Mouse (Mus musculus): ENCODE results near the gene Sgsm2. TPM values are rescaled to one million over a fixed set of nuclear protein-coding genes. Genes with fewer than 3 reads are reported as not detected.
"Not testable (repeated sequence)": the region's sequence is repeated elsewhere in the genome, so short reads cannot be mapped to it uniquely, and the experiment has no call there.

Sgsm2 gene
- polyA plus RNA-seq, 1 experiment from 2014 or later, result 29.9 TPM

- no peak for ATAC-seq (ENCODE audit: low FRiP score, low read depth)
- peaks cover 24% of the 10 kb centered on the region for H3K36me3 ChIP-seq
- H3K27ac ChIP-seq (replicated peaks), result no peak overlapping the region
- no peaks in the 10 kb centered on the region for H3K27me3 ChIP-seq
- H3K4me3 ChIP-seq, result no peak overlapping the region
- H3K4me1 ChIP-seq (replicated peaks), result no peaks in the 10 kb centered on the region
- H3K4me2 ChIP-seq, result no peak overlapping the region
- no peak overlapping the region for H3K9ac ChIP-seq
- no peaks in the 10 kb centered on the region for H3K9me3 ChIP-seq
Observed at GRCm38 (mm10) chr11:74815795-74816194, 81.1 kb downstream of the Sgsm2 start.

GRCm38 (mm10) chr11:74811538-74811937 is 85.3 kb downstream of the Sgsm2 start:
- H3K4me1 ChIP-seq (replicated peaks), result no peaks in the 10 kb centered on the region
- H3K27ac ChIP-seq (replicated peaks), result no peak overlapping the region
- H3K36me3 ChIP-seq, result peaks cover 20% of the 10 kb centered on the region
- no peaks in the 10 kb centered on the region for H3K27me3 ChIP-seq
- no peak overlapping the region for H3K4me2 ChIP-seq
- WGBS, result 52% methylated on average over 5 of the region's 5 CpGs
- no peaks in the 10 kb centered on the region for H3K9me3 ChIP-seq
- H3K9ac ChIP-seq, result no peak overlapping the region
- H3K4me3 ChIP-seq, result no peak overlapping the region
- no peak for ATAC-seq (ENCODE audit: low FRiP score, low read depth)

GRCm38 (mm10) chr11:74811027-74811426 is 85.8 kb downstream of the Sgsm2 start:
- H3K9ac ChIP-seq; ATAC-seq (ENCODE audit: low FRiP score, low read depth); H3K4me1 ChIP-seq (replicated peaks); H3K27ac ChIP-seq (replicated peaks); H3K4me3 ChIP-seq; H3K9me3 ChIP-seq; H3K4me2 ChIP-seq; H3K27me3 ChIP-seq: not testable (repeated sequence)
- peaks cover 25% of the 10 kb centered on the region for H3K36me3 ChIP-seq
- 48% methylated on average over 3 of the region's 3 CpGs for WGBS

GRCm38 (mm10) chr11:74810134-74810533 is 86.7 kb downstream of the Sgsm2 start:
- Histone ChIP-seq H3K4me2 (no peak overlapping the region), H3K9me3 (no peaks in the 10 kb centered on the region)

GRCm38 (mm10) chr11:74808251-74808853 is 88.5 kb downstream of the Sgsm2 start:
- H3K27me3 ChIP-seq, result no peaks in the 10 kb centered on the region
- H3K27ac ChIP-seq (replicated peaks), result no peak overlapping the region
- WGBS, result 92% methylated on average over 6 of the region's 6 CpGs
- no peaks in the 10 kb centered on the region for H3K9me3 ChIP-seq
- H3K36me3 ChIP-seq, result peaks cover 44% of the 10 kb centered on the region
- no peak overlapping the region for H3K4me2 ChIP-seq
- ATAC-seq (ENCODE audit: low FRiP score, low read depth), result no peak
- H3K9ac ChIP-seq, result no peak overlapping the region
- no peak overlapping the region for H3K4me3 ChIP-seq
- H3K4me1 ChIP-seq (replicated peaks), result no peaks in the 10 kb centered on the region

More at GRCm38 (mm10) chr11:74810134-74810533, 86.7 kb downstream of the Sgsm2 start:
- no peak overlapping the region for H3K4me3 ChIP-seq
- H3K36me3 ChIP-seq, result peaks cover 31% of the 10 kb centered on the region
- H3K9ac ChIP-seq, result no peak overlapping the region
- H3K27me3 ChIP-seq, result no peaks in the 10 kb centered on the region
- no peak for ATAC-seq (ENCODE audit: low FRiP score, low read depth)
- H3K4me1 ChIP-seq (replicated peaks), result no peaks in the 10 kb centered on the region
- no peak overlapping the region for H3K27ac ChIP-seq (replicated peaks)

- H3K4me2 ChIP-seq, result no peak overlapping the region
- WGBS, result 90% methylated on average over 6 of the region's 6 CpGs
- H3K27ac ChIP-seq (replicated peaks), result no peak overlapping the region
- H3K27me3 ChIP-seq, result no peaks in the 10 kb centered on the region
- no peak overlapping the region for H3K9ac ChIP-seq
- H3K4me3 ChIP-seq, result no peak overlapping the region
- peaks cover 49% of the 10 kb centered on the region for H3K36me3 ChIP-seq
- H3K9me3 ChIP-seq, result no peaks in the 10 kb centered on the region
- H3K4me1 ChIP-seq (replicated peaks), result no peaks in the 10 kb centered on the region
- ATAC-seq (ENCODE audit: low FRiP score, low read depth), result no peak
Observed at GRCm38 (mm10) chr11:74807246-74807882, 89.5 kb downstream of the Sgsm2 start.

GRCm38 (mm10) chr11:74804081-74804627 is 92.7 kb downstream of the Sgsm2 start:
- Histone ChIP-seq H3K27ac (replicated peaks) (no peak overlapping the region), H3K4me1 (replicated peaks) (no peaks in the 10 kb centered on the region), H3K36me3 (peaks cover 54% of the 10 kb centered on the region), H3K4me3 (no peak overlapping the region), H3K4me2 (no peak overlapping the region), H3K9ac (no peak overlapping the region), H3K27me3 (no peaks in the 10 kb centered on the region), H3K9me3 (no peaks in the 10 kb centered on the region)
- no peak for ATAC-seq (ENCODE audit: low FRiP score, low read depth)
- 98% methylated on average over 3 of the region's 3 CpGs for WGBS

GRCm38 (mm10) chr11:74800658-74801057 is 96.2 kb downstream of the Sgsm2 start:
- peaks cover 56% of the 10 kb centered on the region for H3K36me3 ChIP-seq
- H3K9me3 ChIP-seq, result no peaks in the 10 kb centered on the region
- H3K27ac ChIP-seq (replicated peaks), result no peak overlapping the region
- no peak for ATAC-seq (ENCODE audit: low FRiP score, low read depth)
- no peaks in the 10 kb centered on the region for H3K27me3 ChIP-seq
- WGBS, result 66% methylated on average over 4 of the region's 4 CpGs
- H3K4me3 ChIP-seq, result no peak overlapping the region
- H3K9ac ChIP-seq, result no peak overlapping the region
- H3K4me1 ChIP-seq (replicated peaks), result no peaks in the 10 kb centered on the region
- H3K4me2 ChIP-seq, result no peak overlapping the region

Small RNAs within 50 kb of the gene (microRNA-seq; reads per million reads assigned to microRNA genes)
- 1.3 reads per million for gene Mir6926

Other genes with a start within 250 kb of the Sgsm2 start
- gene Cluh, start 247.6 kb downstream of the Sgsm2 start, polyA plus RNA-seq (2015; fragmentation: Nextera tagmentation; extraction: Ambion mirVana), result 20.8 and 21.3 TPM in 2 replicates
- 45.8 and 50.4 TPM in 2 replicates for gene Pafah1b1, start 172.4 kb downstream of the Sgsm2 start, polyA plus RNA-seq (2015; fragmentation: Nextera tagmentation; extraction: Ambion mirVana)
- 51.9 and 53.5 TPM in 2 replicates for gene Mettl16, start 126.2 kb downstream of the Sgsm2 start, polyA plus RNA-seq (2015; fragmentation: Nextera tagmentation; extraction: Ambion mirVana)
- gene Mnt, start 66.1 kb downstream of the Sgsm2 start, polyA plus RNA-seq (2015; fragmentation: Nextera tagmentation; extraction: Ambion mirVana), result 8.7 and 9.7 TPM in 2 replicates
- 26.5 and 29.0 TPM in 2 replicates for gene Tsr1, start 1.0 kb upstream of the Sgsm2 start, polyA plus RNA-seq (2015; fragmentation: Nextera tagmentation; extraction: Ambion mirVana)
- gene Smg6, start 28.8 kb upstream of the Sgsm2 start, polyA plus RNA-seq (2015; fragmentation: Nextera tagmentation; extraction: Ambion mirVana), result 13.5 and 14.1 TPM in 2 replicates
- 36.3 and 38.3 TPM in 2 replicates for gene Srr, start 28.9 kb upstream of the Sgsm2 start, polyA plus RNA-seq (2015; fragmentation: Nextera tagmentation; extraction: Ambion mirVana)